Mouse (Mus musculus) CD4-positive, CD25-positive, alpha-beta regulatory T cell, adult 2 months (primary cell): ENCODE results near the gene Wdr19.
"Not testable (repeated sequence)": the region's sequence is repeated elsewhere in the genome, so short reads cannot be mapped to it uniquely, and the experiment has no call there.

Source experiments
- DNase-seq: peaks from one replicate; pipeline ENCODE4 v3.0.0-alpha.2; 2012; ENCODE audit warnings: low read depth, low spot score

Gene Wdr19

DNA sequence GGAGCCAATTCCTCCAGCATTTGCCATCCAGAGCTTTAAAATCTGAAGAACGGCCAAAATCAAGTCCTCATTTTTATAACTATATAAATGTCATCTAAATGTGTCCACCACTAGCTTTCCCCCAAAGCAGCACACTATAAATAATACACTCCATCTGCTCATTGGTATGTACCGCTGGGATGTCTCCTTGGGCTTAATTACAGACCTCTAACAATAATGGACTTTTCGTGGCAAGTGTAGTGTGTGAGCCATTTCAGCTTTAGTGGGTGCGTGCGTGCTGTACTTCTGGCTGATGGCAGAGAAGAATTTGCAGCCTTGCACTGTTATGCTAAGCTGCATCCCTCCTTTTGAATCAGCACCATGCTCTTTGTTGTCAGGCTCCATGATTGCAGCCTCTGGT is 7.9 kb upstream of the Wdr19 start:
- DNase-seq, result no peak

DNA sequence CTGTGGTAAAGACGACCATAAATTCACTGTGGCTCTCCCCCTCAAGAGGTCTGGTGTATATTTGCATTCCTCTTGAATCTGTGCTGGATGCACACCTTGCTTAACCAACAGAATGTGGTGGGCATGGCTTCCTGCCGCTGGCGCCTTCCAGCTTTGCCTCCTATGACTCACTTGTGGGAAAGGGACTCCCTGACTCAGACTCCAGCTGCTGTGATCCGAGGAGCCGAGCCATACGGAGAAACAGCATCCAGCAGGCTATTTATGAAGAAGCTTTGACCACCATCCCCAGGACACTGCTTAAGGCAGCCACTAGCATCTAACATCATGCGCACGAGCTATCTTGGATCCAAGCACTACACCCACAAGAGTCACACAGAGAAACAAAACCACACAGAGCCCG is 5.1 kb upstream of the Wdr19 start:
- DNase-seq, result no peak

DNA sequence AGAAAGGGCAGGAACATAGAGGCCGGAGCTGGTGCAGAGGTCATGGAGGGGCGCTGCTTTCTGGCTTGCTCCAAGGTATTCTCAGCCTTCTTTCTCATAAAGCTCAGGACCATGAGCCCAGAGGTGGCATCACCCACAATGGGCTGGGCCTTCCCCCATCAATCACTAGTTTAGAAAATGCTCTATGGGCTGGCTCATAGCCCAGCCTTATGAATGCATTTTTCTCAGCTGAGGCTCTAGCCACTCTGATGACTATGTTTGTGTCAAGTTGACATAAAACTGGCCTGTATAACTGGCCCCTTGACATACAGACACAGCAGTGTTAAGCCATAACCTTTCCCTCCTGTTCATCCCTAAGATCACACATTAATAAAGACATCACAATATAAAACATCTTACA is 5.2 kb downstream of the Wdr19 start:
- DNase-seq, result no peak

DNA sequence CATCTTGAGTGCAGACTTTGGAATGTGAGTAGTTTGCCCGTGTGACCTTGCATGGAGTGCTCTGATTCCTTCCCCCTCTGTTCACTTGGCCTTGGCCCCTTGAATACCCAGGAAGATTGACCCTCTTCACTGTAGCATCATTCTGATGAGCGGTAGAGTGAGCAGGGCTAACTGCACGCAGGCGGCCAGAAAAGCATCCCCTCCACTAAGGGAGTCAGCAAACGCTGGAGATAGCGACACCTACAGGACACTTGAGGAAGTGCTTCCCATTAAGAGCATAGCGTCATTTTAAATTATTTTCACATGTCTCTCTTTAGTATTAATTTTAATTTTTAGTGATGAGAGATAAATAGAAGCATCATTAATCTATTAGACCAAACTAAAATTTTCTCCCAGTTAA is 13.8 kb downstream of the Wdr19 start:
- peak; percentile 72 for DNase-seq

DNA sequence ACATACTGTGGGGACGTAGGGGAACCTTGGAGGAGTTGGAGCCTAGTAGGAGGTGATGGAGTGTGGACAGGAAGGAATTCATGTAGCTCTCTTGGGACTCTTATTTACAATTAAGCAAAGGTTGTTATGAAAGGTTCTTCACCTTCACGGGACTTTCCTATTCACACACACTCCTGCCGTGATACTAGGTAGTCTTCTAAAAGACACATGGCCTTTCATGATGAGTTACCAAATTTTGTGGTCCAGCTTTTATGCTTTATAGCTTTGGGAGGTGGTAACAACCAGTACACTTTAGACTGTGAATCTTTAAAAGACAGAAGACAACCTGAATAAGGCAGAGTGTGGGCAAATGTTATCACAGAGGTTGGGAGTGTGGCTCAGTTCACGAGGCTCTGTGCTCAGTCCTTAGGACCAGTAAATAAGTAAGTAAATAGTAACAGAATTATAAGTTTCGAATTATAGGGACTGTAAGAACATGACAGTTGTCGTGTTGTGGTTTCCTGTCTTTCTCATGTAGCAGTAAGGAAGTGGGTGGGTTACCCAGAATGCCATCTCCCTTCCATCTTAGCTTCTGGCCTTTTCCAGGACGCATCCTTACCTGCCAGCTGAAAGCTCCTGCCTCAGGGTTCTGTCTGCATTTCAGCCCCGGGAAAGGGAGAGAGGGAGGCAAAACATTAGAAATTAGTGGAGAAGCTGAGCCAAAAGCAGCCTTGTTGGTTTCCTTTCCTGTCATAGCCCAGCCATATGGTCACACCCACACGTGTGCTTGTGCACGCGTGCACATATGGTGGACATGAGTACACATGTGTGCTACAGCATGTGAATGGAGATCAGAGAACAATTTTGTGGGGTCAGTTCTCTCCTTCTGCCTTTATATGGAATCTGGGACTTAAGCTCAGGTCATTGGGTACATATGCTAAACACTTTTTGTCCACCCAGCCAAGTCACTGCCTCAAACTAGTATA is 18.1 kb downstream of the Wdr19 start:
- peak; percentile 64 for DNase-seq

DNA sequence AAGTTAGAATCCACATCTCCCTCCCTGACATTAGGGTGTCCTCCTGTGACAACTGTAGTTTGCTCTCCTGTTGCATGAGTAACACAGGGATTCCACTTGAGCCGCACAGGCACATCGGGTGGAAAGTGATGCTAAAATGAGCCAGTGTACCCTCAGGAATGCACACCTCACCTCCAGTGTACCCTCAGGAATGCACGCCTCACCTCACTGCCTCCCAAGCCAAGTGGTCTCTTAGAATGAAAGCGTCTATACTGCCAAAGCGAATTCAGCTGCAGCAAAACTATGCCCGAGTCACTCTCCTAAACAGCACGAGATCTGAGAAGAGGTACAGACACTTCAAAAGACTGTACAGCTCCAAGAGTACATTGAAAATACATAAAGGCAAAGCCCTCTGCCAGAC is 21.5 kb downstream of the Wdr19 start:
- no peak for DNase-seq

DNA sequence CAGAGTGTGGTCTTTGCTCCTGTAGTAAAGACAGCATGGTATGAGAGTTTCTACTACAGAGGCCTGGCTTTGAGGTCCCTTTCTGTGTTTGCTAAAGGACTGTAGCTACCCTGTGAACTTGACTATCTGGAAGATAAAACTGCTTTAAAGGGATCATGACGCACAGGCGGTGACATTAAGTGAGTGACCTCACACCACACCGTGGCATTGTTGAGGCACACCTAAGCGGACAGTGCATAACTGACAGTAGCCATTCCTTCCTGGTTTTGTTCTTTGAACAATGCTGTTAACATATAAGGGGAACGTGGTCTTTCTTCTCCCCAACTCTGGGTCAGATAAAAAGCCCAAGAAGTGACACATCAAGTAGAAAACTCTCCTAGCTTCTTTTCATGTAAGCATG is 24.6 kb downstream of the Wdr19 start:
- DNase-seq, result no peak

DNA sequence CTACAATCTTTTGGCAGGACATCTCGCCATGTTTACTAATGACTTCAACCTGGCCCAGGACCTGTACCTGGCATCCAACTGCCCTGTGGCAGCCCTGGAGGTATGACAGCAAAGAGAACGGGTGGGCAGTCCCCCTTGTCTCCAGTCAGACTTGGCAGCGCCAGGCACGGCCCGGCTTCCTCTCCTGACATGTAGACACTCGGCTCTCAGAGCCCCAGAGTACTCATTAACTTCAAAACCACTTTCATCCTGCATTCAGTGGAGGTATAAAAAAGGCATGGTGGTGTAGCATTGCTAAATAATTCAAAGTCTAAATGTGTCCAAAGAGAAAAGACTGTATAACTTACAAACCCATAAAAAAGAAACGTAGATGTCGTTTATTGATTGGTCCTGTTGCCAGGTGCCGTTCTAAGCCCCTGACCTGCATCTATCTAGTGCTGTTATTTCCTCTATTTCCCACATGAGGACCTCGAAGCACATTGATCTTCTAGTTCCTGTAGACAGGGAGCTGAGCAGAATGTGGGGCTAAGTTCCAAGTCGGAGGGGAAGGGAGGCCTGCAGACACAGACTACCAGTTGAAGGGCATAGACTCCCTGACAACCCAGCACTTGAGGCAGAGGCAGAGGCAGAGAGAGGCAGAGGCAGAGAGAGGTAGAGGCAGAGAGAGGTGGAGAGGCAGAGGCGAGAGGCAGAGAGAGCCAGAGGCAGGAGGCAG is 31.9 kb downstream of the Wdr19 start:
- no peak for DNase-seq

DNA sequence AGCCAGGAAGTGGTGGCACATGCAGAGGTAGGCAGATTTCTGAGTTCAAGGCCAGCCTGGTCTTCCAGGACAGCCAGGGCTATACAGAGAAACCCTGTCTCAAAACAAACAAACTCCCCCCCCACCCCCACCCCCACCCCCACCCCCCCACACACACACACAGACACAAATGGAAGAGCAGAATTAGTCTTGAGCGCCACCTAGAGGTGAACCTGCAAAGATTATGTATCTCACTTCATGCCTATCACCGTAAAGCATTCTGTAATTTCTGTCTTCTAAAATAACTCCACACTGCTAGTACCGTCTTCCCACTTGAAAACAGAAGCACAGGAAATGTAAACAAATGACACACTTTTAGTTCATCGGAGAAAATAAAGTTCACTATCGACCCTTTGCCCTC is 43.2 kb downstream of the Wdr19 start:
- peak; percentile 76 for DNase-seq

DNA sequence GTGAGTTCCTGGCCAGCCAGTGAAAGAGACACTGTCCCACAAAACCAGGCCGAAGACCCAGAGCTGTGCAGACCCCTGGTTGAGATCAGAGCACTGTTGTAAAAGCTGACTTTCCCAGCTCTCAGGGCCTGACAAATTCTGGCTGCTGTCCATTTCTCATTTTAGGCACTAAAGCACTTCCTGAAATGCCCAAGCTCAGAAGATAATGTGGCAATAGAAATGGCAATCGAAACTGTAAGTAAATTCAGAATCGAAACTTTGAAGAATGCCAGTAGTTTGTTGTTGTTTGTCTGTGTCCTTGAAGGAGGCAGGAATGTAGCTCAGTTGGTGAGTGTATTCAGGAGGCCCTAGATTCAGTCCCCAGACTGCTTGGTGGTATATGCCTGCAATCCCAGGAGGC is 47.8 kb downstream of the Wdr19 start:
- DNase-seq, result no peak

DNA sequence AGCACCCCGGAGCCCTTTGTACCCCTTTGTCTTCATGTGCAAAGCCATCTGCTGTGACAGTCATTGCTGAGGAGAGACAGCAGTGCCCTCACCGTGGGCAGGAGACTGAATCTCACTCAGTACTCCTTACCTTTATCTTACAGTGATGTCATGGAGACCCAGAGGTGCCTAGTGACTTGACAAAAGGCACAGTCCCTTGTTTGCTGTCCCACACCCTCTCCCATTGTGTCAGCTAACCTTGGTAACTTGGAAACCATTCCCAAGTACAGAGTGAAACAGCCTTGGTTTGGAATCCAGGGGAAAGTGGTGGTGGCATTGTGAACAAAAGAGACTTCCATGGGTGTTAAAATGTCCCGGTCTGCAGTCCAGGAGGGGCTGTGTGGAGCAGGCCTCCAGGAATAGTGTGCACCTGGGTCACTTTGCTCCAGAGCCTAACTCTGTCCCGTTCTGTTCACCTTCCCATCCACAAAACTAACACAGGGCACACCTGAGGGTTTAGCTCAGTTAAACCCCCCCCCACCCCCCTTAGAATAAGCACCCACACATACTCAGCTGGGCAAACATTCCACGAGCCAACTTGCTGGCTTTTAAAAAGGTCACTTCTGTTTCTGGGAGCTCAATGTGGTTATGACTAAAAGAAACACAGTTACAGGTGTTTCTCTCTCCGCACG is 50.8 kb downstream of the Wdr19 start:
- DNase-seq, result no peak

DNA sequence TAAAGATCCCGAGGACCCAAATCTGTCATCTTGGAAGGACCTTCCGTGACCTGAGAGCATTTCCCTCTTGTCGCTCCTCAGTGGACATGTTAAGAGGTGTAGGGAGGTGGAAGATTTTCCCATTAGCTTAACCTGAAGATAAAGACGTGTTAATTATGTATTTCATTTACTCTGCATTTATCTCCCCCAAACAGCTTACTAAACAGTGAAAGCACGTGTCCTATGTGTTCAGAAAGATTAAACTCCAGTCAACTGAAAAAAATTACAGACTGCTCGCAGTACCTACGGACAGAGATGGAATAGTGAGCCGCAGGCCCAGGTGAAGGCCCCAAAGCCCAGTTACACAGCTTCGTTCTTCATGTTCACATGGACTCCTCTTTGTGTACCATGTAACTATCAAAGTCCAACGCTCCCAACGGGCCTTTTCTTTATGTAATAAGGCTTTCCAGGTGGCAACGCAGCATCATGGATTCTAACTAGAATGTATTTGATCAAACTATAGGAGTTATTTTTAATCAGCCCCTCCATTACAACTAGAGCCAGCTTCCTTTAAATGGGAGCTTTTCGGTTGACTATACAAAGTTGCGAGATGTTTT is 58.5 kb downstream of the Wdr19 start:
- no peak for DNase-seq

DNA sequence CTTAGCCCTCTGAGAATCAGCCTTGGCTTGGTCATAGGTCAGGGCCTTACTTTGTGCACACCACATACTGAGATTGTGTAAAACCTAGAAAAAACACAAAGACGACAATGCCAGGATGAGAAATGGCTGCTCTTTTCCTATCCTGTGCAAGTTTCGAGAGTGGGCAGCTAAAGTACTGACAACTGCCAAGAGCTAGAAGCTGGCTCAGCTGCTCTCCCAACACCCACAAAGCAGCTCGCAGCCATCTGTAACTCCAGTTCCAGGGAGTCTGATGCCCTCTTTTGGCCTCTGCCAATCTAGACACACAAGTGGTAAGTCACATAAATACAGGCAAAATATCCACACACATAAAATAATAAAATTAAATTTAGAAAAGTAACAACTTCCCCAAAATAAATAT is 74.5 kb downstream of the Wdr19 start:
- no peak for DNase-seq

DNA sequence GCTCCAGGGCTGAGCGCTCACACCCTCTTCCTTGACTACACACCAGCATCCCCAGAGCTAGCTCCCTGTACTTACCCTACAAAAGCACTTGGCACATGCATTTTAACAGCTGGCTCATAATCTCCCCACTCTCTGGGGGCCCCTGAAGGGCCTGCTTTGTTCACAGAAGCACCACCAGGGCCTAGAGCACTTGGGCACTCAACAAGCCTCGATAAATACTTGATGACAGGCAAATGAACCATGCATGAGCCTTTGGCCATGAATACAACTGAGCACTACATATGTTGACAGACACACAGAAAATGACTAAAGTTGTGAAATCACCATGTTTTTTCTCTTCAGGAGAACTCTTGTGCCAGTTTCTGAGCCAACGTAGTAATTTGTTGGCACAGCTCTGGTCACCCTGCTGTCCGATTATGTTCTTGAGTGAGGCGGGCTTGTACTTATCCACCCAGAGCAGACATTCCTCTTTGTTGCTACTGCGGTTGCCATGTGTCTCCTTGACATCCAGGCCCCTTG is 79.7 kb downstream of the Wdr19 start:
- no peak for DNase-seq

DNA sequence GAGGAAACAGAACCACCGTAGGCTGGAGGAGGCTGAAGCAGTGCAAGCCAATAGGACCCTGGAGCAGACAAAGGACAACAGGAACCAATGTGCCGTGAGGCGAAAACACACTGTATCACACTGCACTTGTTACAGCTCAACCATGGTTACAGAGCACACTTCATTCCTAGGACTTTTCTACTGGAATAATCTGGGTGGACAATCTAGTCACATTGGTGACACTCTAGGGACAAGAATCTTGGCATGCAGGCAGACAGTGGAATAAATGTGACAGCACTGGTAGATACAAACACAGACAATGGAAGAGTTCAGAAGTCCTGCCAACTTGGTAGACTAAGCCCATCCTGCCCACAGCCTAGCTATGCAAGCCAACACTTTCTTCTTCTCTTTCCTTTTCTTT is 81.7 kb downstream of the Wdr19 start:
- DNase-seq, result no peak

DNA sequence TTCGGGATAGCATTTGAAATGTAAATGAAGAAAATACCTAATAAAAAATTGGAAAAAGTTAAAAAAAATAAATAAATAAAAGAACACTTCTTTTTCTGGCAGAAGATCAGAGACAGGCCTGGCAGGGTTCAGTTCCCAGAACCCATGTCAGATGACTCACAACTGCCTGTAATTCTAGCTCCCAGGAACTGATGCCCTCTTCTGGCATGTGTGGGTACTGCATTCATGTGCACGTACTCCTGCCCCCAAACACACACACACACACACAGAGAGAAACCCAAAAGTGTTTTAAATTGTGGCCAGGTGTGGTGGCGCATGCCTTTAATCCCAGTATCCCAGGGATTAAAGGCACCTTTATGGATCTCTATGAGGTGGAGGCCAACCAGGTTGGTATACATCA is 84.7 kb downstream of the Wdr19 start:
- peak; percentile 67 for DNase-seq

DNA sequence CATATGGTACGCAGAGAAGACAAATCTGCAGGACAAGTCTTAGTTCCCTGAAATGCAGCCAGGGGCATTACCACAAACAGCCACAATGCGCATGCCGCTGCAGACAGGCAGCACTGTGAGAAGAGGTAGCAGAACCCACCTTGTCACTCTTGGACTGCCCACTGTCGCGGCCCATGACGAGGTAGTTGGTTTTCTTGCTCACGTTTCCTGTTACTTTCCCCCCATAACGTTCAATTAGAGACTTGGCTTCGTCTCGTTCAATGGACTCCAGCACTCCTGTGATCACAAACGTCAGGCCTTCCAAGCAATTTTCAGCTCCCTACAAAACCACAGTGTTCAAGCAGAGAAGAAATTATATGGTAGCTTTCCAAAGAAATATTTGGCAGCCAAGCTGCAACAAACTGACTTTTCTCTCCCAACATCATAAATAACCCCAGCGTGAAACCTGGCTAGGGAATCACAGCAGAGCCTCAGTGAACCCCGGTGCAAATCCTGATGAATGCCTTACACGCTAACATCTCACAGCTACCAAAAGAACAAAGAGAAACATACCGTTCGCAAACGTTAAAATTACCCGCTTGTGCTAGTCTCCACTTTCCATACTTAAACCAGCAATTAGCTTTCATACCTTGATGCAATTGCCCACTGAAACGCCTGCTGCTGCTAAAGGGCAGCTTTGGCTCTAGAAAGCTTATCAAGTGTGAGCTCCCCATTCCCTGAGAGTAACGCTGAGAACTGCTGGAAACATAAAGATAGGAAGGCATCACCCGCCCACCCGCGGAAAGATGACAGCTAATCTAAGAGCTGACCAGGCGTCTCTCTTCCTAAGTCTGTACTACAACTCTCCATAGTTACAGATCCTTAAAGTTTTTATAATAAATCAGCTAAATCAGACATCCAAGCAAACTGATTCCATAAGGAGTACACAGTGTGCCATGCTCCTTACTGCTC is 88.5 kb downstream of the Wdr19 start:
- DNase-seq, result no peak

DNA sequence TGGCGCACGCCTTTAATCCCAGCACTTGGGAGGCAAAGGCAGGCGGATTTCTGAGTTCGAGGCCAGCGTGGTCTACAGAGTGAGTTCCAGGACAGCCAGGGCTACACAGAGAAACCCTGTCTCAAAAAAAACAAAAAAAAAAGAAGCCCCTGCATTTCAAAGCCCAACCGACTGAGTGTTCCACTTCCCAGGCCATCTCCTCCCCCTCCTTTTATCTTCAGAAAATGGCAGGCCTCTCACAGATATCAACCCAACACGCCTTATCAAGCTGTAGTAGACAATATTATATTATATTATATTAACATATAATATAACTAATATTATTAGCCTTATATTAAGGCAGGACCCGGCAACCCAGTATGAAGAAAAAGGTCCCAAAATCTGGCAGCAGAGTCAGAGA is 89.5 kb downstream of the Wdr19 start:
- DNase-seq, result not testable (repeated sequence)

DNA sequence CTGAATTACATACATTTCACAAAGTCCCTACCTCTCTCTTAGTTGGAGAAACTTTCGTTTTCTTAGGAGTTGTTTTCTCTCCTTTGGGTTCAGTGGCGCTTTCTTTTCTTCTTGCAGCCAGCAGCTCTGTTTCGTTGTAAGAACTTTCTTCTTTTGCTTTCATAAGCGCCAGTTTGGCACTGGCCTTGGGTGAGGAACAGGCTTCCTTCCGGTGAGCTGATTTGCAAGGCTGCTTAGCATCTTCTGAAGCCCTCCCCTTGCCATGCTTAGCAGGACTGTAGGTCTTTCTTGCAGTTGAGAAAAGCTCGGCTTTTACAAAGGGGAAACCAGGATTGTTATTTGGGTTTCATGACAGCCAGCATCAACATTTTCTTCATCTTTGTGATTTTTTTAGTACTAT is 94.1 kb downstream of the Wdr19 start:
- no peak for DNase-seq

DNA sequence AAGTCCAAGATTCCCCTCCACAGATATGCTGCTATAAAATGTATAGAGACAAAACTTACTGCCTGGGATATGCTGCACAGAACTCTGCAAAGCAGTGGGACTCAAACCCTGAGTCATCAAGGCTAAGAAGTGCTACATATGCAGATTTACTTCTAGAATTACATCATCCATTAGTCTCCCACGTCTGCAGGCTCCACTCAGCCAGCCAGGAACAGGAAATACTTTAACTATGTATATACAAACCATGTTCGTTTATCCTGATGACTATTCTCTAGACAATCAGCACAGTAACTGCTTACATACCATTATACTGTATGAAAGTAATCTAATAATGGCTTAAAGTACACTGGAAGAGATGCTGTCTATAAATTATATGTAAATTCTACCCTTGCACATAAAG is 94.8 kb downstream of the Wdr19 start:
- no peak for DNase-seq
